Mouse (Mus musculus) thymus, postnatal 10 days (tissue): ENCODE measurements around the gene Grin2c.

Source experiments
- DNase-seq, 2 experiments: peaks; one replicate each; pipeline ENCODE4 v3.0.0; 2021; ENCODE audit warnings: low spot score in 2 of 2

Grin2c gene

GRCm38 (mm10) chr11:115202316-115202715, 64.7 kb downstream of the Grin2c start:
- peak; percentile 61 to 86 for DNase-seq

DNA sequence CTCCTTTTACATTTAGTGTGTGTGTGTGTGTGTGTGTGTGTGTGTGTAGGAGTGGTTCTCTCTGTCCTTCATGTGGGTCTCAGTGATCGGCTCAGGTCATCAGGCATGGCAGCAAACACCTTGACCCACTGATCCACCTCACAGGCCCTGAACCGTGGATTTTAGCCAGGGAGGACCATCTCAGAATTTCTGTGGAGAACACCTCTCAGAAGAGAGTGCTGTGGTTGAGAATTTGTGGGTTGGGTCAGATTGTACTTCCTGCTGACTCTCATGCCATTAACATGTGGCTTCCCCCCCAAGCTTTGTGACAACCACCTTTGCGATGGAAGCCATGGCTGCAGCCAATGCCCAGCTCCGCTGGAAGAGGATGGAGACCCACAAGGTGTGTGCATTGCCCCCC, 66.5 kb downstream of the Grin2c start:
- no peak for DNase-seq
